Mouse (Mus musculus) thymus, adult 2 months (tissue): ENCODE results near the gene Rftn2.

ENCODE experiments used
- CTCF ChIP-seq: fragments of 200-500 bp; IDR thresholded peaks from 2 replicates; pipeline ENCODE4 v1.5.1; 2012; ENCODE audit warnings: mild to moderate bottlenecking, control low read depth, low read length, moderate library complexity, borderline replicate concordance; ENCODE audit not compliant: control insufficient read depth, poor library complexity, insufficient read depth; ENCODE audit errors: extremely low read depth
- POLR2A ChIP-seq: fragments of 200-500 bp; IDR thresholded peaks from 2 replicates; pipeline ENCODE4 v1.6.1; 2012; ENCODE audit warnings: mild to moderate bottlenecking, low read length, control low read depth, moderate library complexity; ENCODE audit not compliant: control insufficient read depth, poor library complexity, insufficient read depth; ENCODE audit errors: extremely low read depth

DNA sequence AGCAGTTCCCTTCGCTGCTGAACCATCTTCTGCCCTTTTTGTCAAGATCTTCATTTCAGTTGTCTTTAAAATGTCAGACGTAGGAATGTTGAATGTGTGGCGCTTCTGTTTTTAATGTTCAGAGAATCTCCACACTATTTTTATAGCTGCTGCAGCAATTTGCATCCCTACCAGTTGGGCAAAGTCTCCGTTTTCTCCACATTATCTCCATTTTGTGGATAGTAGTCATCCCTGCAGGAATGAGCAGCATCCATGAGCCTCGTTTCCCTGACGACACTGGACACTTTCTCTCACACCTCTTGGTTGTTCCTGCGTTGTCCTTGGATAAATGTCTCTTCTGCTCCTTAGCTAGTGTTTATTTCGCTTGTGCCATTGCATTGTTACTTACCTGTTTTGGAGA, 67.8 kb downstream of the Rftn2 start:
- TF ChIP-seq CTCF, result no peak
- no peak for TF ChIP-seq POLR2A
